Mouse (Mus musculus) heart, adult 2 months (tissue): Measurements from ENCODE around the gene Kcnip1.

Experiments
- CTCF ChIP-seq: fragments of 200-600 bp; IDR thresholded peaks from 2 replicates; pipeline ENCODE4 v1.8.1; 2022; ENCODE audit warnings: antibody characterized with exemption, mild to moderate bottlenecking, moderate library complexity
- POLR2A ChIP-seq: fragments of 200-500 bp; IDR thresholded peaks from 2 replicates; pipeline ENCODE4 v1.6.1; 2011; ENCODE audit warnings: mild to moderate bottlenecking, low read depth, low read length, control low read depth; ENCODE audit not compliant: insufficient read depth

- TF ChIP-seq CTCF (no peak), POLR2A (no peak)
Measured at GRCm38 (mm10) chr11:33780263-33780662, 212.7 kb downstream of the Kcnip1 start.
